Mouse (Mus musculus): Measurements from ENCODE around the gene Lrrc40.

DNA sequence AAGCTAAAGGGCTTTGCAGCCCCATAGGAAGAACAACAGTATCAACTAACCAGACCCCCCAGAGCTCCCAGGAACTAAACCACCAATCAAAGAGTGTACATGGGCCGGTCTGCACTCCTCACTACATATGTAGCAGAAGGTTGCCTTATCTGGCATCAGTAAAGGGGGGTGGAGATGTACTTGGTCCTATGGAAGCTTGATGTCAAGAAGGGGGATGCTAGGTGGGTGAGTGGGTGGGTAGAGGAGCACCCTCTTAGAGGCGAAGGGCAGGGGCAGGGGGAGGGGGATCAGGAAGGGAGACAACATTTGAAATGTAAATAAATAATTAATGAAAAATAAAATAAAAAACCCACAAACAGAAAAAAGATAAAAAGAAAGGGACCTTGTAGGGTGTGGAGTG, 28.8 kb downstream of the Lrrc40 start:
- TF ChIP-seq CTCF (IDR thresholded peaks at IDR 0.05 in 2 of 3, conservative IDR thresholded peaks at IDR 0.05 in 1 of 3; ENCODE audit: control insufficient read depth in 1 of 3, insufficient read depth in 1 of 3, low read depth in 2 of 3, low read length in 3 of 3, poor library complexity in 1 of 3, severe bottlenecking in 1 of 3) (no peak), SMC3 (IDR thresholded peaks at IDR 0.05; ENCODE audit: low read depth, low read length) (no peak), POLR2A (IDR thresholded peaks at IDR 0.05; ENCODE audit: control insufficient read depth in 1 of 2, insufficient read depth in 1 of 2, low read depth in 1 of 2, low read length in 2 of 2, poor library complexity in 1 of 2) (no peak), CHD1 (IDR thresholded peaks at IDR 0.05; ENCODE audit: low read depth, low read length) (no peak), USF2 (IDR thresholded peaks at IDR 0.05; ENCODE audit: borderline replicate concordance in 1 of 2, insufficient read depth in 1 of 2, low read depth in 1 of 2, low read length in 2 of 2) (no peak), USF1 (IDR thresholded peaks at IDR 0.05; ENCODE audit: low read depth, low read length) (no peak), ZNF384 (IDR thresholded peaks at IDR 0.05; ENCODE audit: low read depth, low read length) (no peak), TBP (IDR thresholded peaks at IDR 0.05; ENCODE audit: low read depth, low read length) (no peak), TCF12 (IDR thresholded peaks at IDR 0.05; ENCODE audit: low read depth, low read length) (no peak)
